Mouse (Mus musculus) midbrain, embryonic 11.5 days (tissue): Measurements from ENCODE around the gene Tgfbr3l. TPM values are rescaled to one million over a fixed set of nuclear protein-coding genes. Genes with fewer than 3 reads are reported as not detected.

ENCODE experiments used
- ATAC-seq: fragments of 200-750 bp; cut with Nextera tagmentation; 2 replicates; pipeline ENCODE4 v1.8.0; 2017; ENCODE audit warnings: moderate TSS enrichment, moderate library complexity; ENCODE audit not compliant: low FRiP score
- DNase-seq: peaks from one replicate; pipeline ENCODE4 v3.0.0; 2015; ENCODE audit warnings: low spot score; ENCODE audit errors: missing footprints
- H3K27ac ChIP-seq: fragments of 300-500 bp; sonication (generic); 2 replicates; pipeline ENCODE4 v1.5.1; 2014; ENCODE audit warnings: low read depth, low read length
- H3K27me3 ChIP-seq: fragments of 300-500 bp; sonication (generic); 2 replicates; pipeline ENCODE4 v1.6.1; 2014; ENCODE audit warnings: mild to moderate bottlenecking, low read length, moderate library complexity, mixed read lengths; ENCODE audit not compliant: control insufficient read depth, insufficient read depth
- H3K36me3 ChIP-seq: fragments of 300-500 bp; sonication (generic); 2 replicates; pipeline ENCODE4 v1.6.1; 2014; ENCODE audit warnings: mild to moderate bottlenecking, low read length, moderate library complexity, mixed read lengths; ENCODE audit not compliant: control insufficient read depth, insufficient read depth
- H3K4me1 ChIP-seq: fragments of 300-500 bp; sonication (generic); 2 replicates; pipeline ENCODE4 v1.6.1; 2014; ENCODE audit warnings: low read length; ENCODE audit not compliant: control insufficient read depth, insufficient read depth
- H3K4me2 ChIP-seq: fragments of 300-500 bp; sonication (generic); 2 replicates; pipeline ENCODE4 v1.6.1; 2014; ENCODE audit warnings: mild to moderate bottlenecking, moderate library complexity
- H3K4me3 ChIP-seq: fragments of 300-500 bp; sonication (generic); 2 replicates; pipeline ENCODE4 v1.5.1; 2014; ENCODE audit warnings: low read depth, low read length
- H3K9ac ChIP-seq: fragments of 300-500 bp; sonication (generic); 2 replicates; pipeline ENCODE4 v1.6.1; 2014; ENCODE audit warnings: low read length
- H3K9me3 ChIP-seq: fragments of 300-500 bp; sonication (generic); 2 replicates; pipeline ENCODE4 v1.6.1; 2016; ENCODE audit warnings: low read length; ENCODE audit not compliant: control insufficient read depth
- WGBS: fragments of 180-500 bp; shearing (Covaris S2); extraction: QIAGEN DNeasy Blood & Tissue Kit; methylation state at CpG from one replicate; pipeline ENCODE4 v1.1.7; 2014; 5-methylcytosine and 5-hydroxymethylcytosine counted together
- polyA plus RNA-seq: library from polyadenylated mRNA; unstranded; fragments of >200 nt; fragmentation: Nextera tagmentation; extraction: Ambion mirVana; gene quantifications from 2 replicates; pipeline ENCODE4 v1.2.1, GENCODE M21; 2014

Tgfbr3l gene
- 1.2 and 2.0 TPM in 2 replicates for polyA plus RNA-seq

DNA sequence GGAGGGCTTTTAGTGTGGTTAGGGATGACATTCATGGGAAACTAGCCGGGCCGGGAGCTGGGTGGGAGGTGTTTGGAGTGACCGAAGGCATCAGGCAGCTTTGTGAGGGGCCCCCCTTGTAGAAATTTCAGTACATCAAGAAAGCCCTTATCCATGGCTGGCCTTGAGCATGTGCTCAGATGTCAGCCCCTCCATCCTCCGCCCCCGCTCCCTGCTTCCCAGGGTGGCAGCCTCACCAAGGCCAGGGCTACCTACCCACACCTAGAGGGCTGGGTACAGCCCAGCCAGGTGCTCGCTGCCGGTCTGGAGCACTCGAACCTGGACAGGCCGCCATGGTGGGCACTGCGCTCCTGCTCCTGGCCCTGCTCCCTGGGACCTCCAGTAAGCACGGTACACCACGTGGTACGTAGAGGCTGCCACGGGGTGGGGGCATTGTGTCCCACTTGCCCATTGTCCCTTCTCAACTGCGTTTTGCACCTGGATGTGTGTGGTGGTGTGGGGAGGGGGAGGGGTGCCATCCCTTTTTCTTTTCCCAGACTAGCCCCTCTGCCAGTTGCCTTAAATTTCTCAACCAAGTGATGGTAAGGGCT, at the start of gene Tgfbr3l:
Gene Tgfbr3l, plus strand, starts transcription at position 264 of the 590 bp plus-strand sequence.
- 84% methylated on average over 15 of the region's 15 CpGs for WGBS
- no peaks in the 10 kb centered on the region for H3K9me3 ChIP-seq
- peaks cover 4% of the 10 kb centered on the region; the same call in 1 of the 2 replicates for H3K27me3 ChIP-seq
- DNase-seq (no peak), ATAC-seq (no peak)
- H3K36me3 ChIP-seq = peaks cover 25% of the 10 kb centered on the region
- H3K9ac ChIP-seq = no peak within 1 kb of the TSS
- no peak within 1 kb of the TSS for H3K27ac ChIP-seq
- no peak within 1 kb of the TSS for H3K4me3 ChIP-seq
- peaks cover 12% of the 10 kb centered on the region for H3K4me1 ChIP-seq
- H3K4me2 ChIP-seq = no peak within 1 kb of the TSS

DNA sequence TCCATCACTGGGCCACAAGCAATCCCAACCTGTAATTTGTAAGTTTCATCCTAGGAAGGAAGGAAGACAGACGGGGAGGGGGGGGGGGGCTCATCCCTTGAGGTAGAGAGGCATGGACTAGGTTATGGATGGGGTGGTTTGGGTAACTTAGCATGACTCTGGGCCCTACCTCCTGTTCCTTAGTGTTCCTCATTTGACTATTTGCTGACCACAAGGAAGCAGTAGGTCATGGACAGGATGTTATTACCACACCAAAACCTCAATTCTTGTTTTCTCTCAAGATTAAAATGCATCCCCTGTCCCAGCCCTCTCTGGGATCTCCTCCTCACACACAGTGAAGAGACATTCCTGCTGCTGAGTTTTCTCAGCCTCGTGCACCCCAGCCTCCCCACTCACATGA, 46.7 kb upstream of the Tgfbr3l start:
- ATAC-seq (no peak), DNase-seq (peak; percentile 41)
- WGBS = 56% methylated on average over 2 of the region's 2 CpGs
- Histone ChIP-seq H3K4me1 (peaks cover 1% of the 10 kb centered on the region; the same call in 1 of the 2 replicates), H3K4me2 (no peak overlapping the region), H3K9ac (no peak overlapping the region), H3K9me3 (no peaks in the 10 kb centered on the region), H3K27ac (no peak overlapping the region), H3K36me3 (no peaks in the 10 kb centered on the region), H3K27me3 (peaks cover 21% of the 10 kb centered on the region), H3K4me3 (no peak overlapping the region)

DNA sequence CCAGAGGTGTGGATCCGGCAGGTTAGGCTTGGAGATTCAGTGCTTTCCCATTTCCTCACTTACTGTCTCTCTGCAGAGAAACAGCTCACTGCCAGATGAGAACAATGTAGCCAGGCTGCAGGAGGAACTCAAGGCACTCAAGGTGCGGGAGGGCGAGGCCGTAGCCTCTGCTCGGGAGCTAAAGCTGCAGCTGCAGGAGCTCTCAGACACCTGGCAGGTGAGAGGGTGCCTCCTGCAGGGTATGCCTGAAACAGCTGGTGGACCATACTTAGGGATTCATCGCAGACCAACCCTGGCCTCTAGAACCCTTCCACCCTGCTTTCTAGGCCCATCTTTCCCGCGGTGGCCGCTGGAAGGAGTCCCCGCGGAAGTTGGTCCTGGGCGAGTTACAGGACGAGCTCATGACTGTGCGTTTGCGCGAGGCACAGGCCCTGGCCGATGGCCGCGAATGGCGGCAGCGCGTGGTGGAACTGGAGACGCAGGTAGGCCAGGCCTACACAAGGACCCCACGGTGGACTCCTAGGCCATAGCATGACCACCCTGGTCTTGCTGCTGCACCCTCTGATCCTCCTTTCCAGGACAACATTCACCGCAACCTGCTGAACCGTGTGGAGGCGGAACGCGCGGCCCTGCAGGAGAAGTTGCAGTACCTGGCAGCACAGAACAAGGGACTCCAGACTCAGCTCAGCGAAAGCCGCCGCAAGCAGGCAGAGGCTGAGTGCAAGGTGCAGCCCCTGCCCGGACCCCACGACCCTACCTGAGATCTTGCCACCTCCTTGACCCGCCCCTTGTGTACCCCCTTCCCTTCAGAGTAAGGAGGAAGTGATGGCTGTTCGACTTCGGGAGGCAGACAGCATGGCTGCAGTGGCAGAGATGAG, 42.5 kb upstream of the Tgfbr3l start:
- H3K36me3 ChIP-seq = peaks cover 8% of the 10 kb centered on the region; the same call in 1 of the 2 replicates
- no peak for ATAC-seq
- no peak overlapping the region for H3K27ac ChIP-seq
- H3K4me2 ChIP-seq = no peak overlapping the region
- H3K4me1 ChIP-seq = peaks cover 5% of the 10 kb centered on the region; the same call in 1 of the 2 replicates
- no peaks in the 10 kb centered on the region for H3K9me3 ChIP-seq
- peaks cover 34% of the 10 kb centered on the region for H3K27me3 ChIP-seq
- H3K9ac ChIP-seq = no peak overlapping the region
- peak; percentile 81 for DNase-seq
- 12% methylated on average over 38 of the region's 38 CpGs for WGBS
- H3K4me3 ChIP-seq = no peak overlapping the region

DNA sequence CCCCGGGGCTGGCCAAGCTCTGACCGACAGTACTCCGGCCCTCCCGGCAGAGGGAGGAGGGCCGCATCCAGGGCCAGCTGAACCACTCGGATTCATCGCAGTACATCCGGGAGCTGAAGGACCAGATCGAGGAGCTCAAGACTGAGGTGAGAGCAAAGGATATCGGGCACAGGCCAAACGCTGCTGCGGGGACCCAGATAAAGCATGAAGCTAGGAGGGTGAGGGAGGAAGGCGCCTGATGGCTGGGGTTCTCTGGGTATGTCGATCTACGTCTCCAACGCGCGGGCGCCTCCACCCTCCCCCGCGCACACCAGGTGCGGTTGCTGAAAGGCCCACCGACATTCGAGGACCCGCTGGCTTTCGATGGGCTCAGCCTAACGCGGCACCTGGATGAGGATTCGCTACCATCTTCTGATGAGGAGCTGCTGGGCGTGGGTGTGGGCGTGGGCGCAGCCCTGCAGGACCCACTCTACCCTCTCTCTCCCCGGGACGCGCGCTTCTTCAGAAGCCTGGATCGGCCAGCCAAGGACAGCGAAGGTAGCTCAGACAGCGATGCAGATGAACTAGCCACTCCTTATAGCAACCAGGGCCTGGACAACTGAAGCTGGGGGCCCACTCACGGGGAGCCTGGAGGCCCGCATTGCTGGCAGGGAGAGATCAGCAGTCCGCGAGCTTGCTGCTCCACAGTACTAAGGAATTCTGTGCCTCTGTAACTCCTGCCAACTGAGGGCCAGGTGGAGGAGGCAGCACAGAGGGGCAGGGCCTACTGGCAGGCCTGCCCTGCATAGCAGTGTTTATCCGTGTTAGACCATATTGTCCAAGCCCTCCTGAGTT, 41.6 kb upstream of the Tgfbr3l start:
- no peak overlapping the region for H3K4me2 ChIP-seq
- ATAC-seq (0 out of 2 replicates have a peak, but pooled peaks have one; percentile 9), DNase-seq (peak; percentile 89)
- no peak overlapping the region for H3K27ac ChIP-seq
- H3K4me3 ChIP-seq = no peak overlapping the region
- 7% methylated on average over 44 of the region's 44 CpGs for WGBS
- no peak overlapping the region for H3K9ac ChIP-seq
- H3K9me3 ChIP-seq = no peaks in the 10 kb centered on the region
- peaks cover 5% of the 10 kb centered on the region; the same call in 1 of the 2 replicates for H3K4me1 ChIP-seq
- H3K36me3 ChIP-seq = peaks cover 14% of the 10 kb centered on the region
- H3K27me3 ChIP-seq = peaks cover 34% of the 10 kb centered on the region

DNA sequence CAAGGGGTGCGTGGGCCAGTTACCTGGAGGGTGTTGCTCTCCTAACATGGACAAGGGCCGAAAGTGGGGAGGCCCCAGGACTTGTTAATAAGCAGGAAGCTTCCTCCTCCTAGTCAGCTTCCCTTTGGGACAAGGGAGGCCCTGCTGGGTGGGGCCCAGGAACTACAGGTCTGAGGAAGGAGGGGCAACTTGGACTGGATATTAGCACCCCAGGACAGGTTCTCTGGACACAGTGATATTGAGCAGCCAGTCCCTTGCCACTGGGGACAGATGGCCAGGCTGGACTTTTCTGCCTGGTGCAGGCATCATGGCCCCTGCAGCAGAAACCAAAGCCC, 41.0 kb upstream of the Tgfbr3l start:
- DNase-seq (no peak), ATAC-seq (no peak)
- Histone ChIP-seq H3K27me3 (peaks cover 34% of the 10 kb centered on the region), H3K4me2 (no peak overlapping the region), H3K4me3 (no peak overlapping the region), H3K36me3 (peaks cover 14% of the 10 kb centered on the region), H3K27ac (no peak overlapping the region), H3K4me1 (peaks cover 5% of the 10 kb centered on the region; the same call in 1 of the 2 replicates), H3K9ac (no peak overlapping the region), H3K9me3 (no peaks in the 10 kb centered on the region)
- 41% methylated on average over 2 of the region's 2 CpGs for WGBS

DNA sequence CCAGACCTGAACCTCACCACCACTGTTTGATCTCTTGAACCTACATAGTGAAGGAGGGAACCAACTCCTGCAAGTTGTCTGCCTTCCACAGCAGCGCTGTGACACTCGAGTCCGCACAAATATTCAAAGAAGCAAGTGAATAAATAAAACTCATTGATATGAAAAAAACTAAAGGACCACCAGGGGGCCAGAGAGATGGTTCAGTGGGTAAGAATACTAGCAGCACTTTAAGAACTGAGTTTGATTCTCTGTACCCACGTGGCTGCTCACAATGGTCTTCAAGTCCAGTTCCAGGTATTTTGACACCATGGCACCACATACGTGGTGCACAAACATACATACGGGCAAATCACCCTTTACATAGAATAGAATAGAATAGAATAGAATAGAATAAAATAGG, 36.9 kb upstream of the Tgfbr3l start:
- DNase-seq = peak; percentile 76
- H3K9me3 ChIP-seq = no peaks in the 10 kb centered on the region
- H3K27ac ChIP-seq = no peak overlapping the region
- no peak overlapping the region for H3K4me2 ChIP-seq
- H3K9ac ChIP-seq = no peak overlapping the region
- peaks cover 14% of the 10 kb centered on the region for H3K27me3 ChIP-seq
- H3K4me3 ChIP-seq = no peak overlapping the region
- peaks cover 38% of the 10 kb centered on the region for H3K4me1 ChIP-seq
- H3K36me3 ChIP-seq = peaks cover 14% of the 10 kb centered on the region
- WGBS = 76% methylated on average over 6 of the region's 6 CpGs
- ATAC-seq = no peak

DNA sequence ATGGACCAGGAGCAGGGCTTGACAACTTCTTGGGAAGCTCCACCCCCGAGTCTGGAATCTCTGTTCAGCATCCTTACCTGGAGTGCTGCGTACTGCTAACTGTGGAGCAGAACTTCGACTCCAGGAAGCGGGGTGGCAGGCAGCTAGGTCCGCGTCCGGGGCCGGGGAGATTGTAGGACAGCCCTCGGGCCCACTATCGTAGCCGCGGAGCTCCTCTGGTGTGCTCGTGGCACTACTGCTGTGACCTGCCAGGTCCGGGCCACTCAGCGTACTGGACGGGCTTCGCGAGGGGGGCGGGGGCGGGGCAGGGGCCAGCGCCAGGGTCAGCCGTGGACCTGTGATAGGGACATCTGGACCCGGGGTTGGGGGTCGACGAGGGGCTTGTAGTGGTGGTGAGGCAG, 35.2 kb upstream of the Tgfbr3l start:
- Histone ChIP-seq H3K4me1 (peaks cover 33% of the 10 kb centered on the region), H3K27me3 (no peaks in the 10 kb centered on the region), H3K4me3 (peak overlapping the region; percentile 27), H3K4me2 (peak overlapping the region; percentile 58), H3K36me3 (peaks cover 14% of the 10 kb centered on the region), H3K9me3 (no peaks in the 10 kb centered on the region), H3K9ac (peak overlapping the region; percentile 51), H3K27ac (no peak overlapping the region)
- ATAC-seq (peak; percentile 9; the same call in 1 of the 2 replicates), DNase-seq (peak; percentile 91)
- WGBS = 3% methylated on average over 25 of the region's 25 CpGs

DNA sequence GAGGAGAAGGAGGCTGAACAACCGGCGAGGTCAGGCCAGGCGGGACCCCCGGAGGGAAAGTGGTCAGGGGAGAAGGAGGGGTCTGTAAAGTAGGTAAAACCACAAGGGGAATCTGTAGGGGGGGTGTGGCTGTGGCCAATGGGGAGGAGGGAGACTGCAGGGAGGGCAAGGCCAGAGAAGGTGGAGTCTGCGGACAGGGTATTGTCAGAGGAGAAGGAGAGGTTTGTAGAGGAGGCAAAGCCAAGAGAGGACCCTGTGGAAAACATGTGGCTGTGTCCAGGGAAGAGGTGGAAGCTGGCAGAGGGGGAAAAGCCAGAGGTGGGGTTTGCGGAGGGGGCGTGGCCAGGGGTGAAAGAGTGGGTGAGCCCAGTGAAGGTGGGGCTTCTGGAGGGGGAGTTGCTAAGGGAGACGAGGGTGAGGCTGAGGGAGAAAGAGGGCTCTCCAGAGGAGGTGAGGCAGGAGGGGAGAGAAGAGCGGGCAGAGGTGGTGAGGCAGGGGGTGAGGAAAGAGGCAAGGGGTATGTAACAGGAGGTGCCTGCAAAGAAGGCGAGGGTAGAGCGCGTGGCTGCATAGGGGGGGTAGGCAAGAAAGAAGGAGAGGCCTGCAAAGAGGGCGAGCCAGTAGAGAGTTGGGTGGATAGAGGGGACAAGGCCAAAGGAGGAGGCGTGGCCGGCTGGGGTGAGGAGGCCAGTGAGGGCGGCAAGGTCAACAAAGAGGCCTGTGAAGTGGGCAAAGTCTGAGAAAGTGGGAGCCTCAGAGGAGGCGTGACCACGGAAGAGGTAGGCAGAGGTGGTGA, 34.6 kb upstream of the Tgfbr3l start:
- peaks cover 33% of the 10 kb centered on the region for H3K4me1 ChIP-seq
- H3K9ac ChIP-seq = peak overlapping the region; percentile 51
- H3K36me3 ChIP-seq = peaks cover 14% of the 10 kb centered on the region
- WGBS = 5% methylated on average over 18 of the region's 18 CpGs
- H3K4me3 ChIP-seq = peak overlapping the region; percentile 27
- H3K27me3 ChIP-seq = no peaks in the 10 kb centered on the region; the same call in 1 of the 2 replicates
- no peaks in the 10 kb centered on the region for H3K9me3 ChIP-seq
- H3K27ac ChIP-seq = no peak overlapping the region
- ATAC-seq (peak; percentile 10), DNase-seq (peak; percentile 92)
- peak overlapping the region; percentile 58 for H3K4me2 ChIP-seq
